ENCODE assay signal across 7 mouse cellular contexts in the genomic region with DNA sequence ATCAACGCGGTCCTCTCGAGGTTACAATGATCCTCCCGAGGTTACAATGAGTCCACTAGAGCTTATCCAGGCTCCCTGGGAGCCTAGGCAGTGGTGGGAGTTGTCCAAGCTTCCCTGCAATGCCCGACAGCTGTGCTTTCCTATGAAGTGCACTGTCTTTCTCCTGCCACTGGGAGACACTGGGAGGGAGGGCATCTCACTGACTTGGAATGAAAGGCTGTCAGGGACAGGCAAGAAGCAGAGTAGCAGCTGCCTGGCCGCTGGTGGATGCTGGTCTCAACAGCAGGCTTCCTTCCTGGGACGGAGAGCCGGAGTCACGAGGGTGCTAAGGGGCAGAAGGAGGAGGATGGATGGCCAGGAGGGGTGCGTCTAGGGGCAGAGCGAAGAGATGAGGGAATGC. TPM values are rescaled to one million over a fixed set of nuclear protein-coding genes. Genes with fewer than 3 reads are reported as not detected.
DNase-seq lines count a peak whose midpoint lies in the region; ATAC-seq lines count a peak whose summit lies in the region.

No protein-coding gene starts in this region.

- H3K9ac ChIP-seq in limb, embryonic 11.5 days (ENCODE audit: low read length) = no peak overlapping the region
- H3K9ac ChIP-seq in hindbrain, embryonic 15.5 days = 0 out of 2 replicates have a peak overlapping the region, but pooled peaks have one; percentile 36
- H3K9ac ChIP-seq in neural tube, embryonic 15.5 days (replicated peaks) = peak overlapping the region; percentile 38

- no peak overlapping the region for H3K4me3 ChIP-seq in limb, embryonic 11.5 days (ENCODE audit: low read depth, low read length)
- no peak overlapping the region for H3K4me3 ChIP-seq in limb, embryonic 10.5 days
- peak overlapping the region; percentile 14 for H3K4me3 ChIP-seq in hindbrain, embryonic 15.5 days
- H3K4me3 ChIP-seq in neural tube, embryonic 15.5 days (replicated peaks) = peak overlapping the region; percentile 23

- 0 out of 2 replicates have a peak, but pooled peaks cover 3% of the 10 kb centered on the region for H3K4me1 ChIP-seq in limb, embryonic 11.5 days (ENCODE audit: control insufficient read depth, insufficient read depth, low read length)
- peaks cover 31% of the 10 kb centered on the region for H3K4me1 ChIP-seq in limb, embryonic 10.5 days
- H3K4me1 ChIP-seq in hindbrain, embryonic 15.5 days (replicated peaks) = peaks cover 19% of the 10 kb centered on the region
- peaks cover 31% of the 10 kb centered on the region for H3K4me1 ChIP-seq in neural tube, embryonic 15.5 days

- no peak for ATAC-seq in limb, embryonic 11.5 days (ENCODE audit: insufficient number of reproducible peaks, low FRiP score, low TSS enrichment, low read depth)
- no peak for ATAC-seq in hindbrain, embryonic 15.5 days (ENCODE audit: low FRiP score, low read depth)
- no peak for ATAC-seq in neural tube, embryonic 15.5 days (ENCODE audit: low FRiP score)

- H3K9me3 ChIP-seq in limb, embryonic 11.5 days (ENCODE audit: control insufficient read depth, low read length) = no peaks in the 10 kb centered on the region
- H3K9me3 ChIP-seq in limb, embryonic 10.5 days (replicated peaks) = peaks cover 5% of the 10 kb centered on the region; the same call in 1 of the 2 replicates
- H3K9me3 ChIP-seq in hindbrain, embryonic 15.5 days = no peaks in the 10 kb centered on the region
- H3K9me3 ChIP-seq in neural tube, embryonic 15.5 days (replicated peaks) = no peaks in the 10 kb centered on the region

- no peak overlapping the region for H3K4me2 ChIP-seq in limb, embryonic 11.5 days (ENCODE audit: low read depth, severe bottlenecking)
- peak overlapping the region; percentile 42 for H3K4me2 ChIP-seq in hindbrain, embryonic 15.5 days
- peak overlapping the region; percentile 43 for H3K4me2 ChIP-seq in neural tube, embryonic 15.5 days

- 14% methylated on average over 11 of the region's 11 CpGs for WGBS in limb, embryonic 11.5 days
- 13% methylated on average over 11 of the region's 11 CpGs for whole genome bisulfite sequencing in limb, embryonic 10.5 days
- WGBS in hindbrain, embryonic 15.5 days = 10% methylated on average over 11 of the region's 11 CpGs
- 16% methylated on average over 10 of the region's 11 CpGs for WGBS in neural tube, embryonic 15.5 days

- intact Hi-C loops in left cerebral cortex, postnatal 25 days (cut with DNase I) = no loop called here

- no peak overlapping the region for H3K27ac ChIP-seq in limb, embryonic 11.5 days (replicated peaks; ENCODE audit: low read depth, low read length)
- H3K27ac ChIP-seq in limb, embryonic 10.5 days = no peak overlapping the region
- no peak overlapping the region; the same call in 1 of the 2 replicates for H3K27ac ChIP-seq in hindbrain, embryonic 15.5 days (replicated peaks)
- H3K27ac ChIP-seq in neural tube, embryonic 15.5 days (replicated peaks) = peak overlapping the region; percentile 37

- H3K36me3 ChIP-seq in limb, embryonic 11.5 days (ENCODE audit: control insufficient read depth, insufficient read depth, low read length) = no peaks in the 10 kb centered on the region
- no peaks in the 10 kb centered on the region for H3K36me3 ChIP-seq in limb, embryonic 10.5 days
- H3K36me3 ChIP-seq in hindbrain, embryonic 15.5 days = no peaks in the 10 kb centered on the region
- no peaks in the 10 kb centered on the region for H3K36me3 ChIP-seq in neural tube, embryonic 15.5 days

- H3K27me3 ChIP-seq in limb, embryonic 11.5 days (ENCODE audit: control insufficient read depth, insufficient read depth, low read length) = peaks cover 52% of the 10 kb centered on the region
- peaks cover 77% of the 10 kb centered on the region for H3K27me3 ChIP-seq in limb, embryonic 10.5 days (ENCODE audit: low read depth, poor library complexity, severe bottlenecking)
- H3K27me3 ChIP-seq in hindbrain, embryonic 15.5 days = peaks cover 10% of the 10 kb centered on the region; the same call in 1 of the 2 replicates
- H3K27me3 ChIP-seq in neural tube, embryonic 15.5 days (replicated peaks) = peaks cover 19% of the 10 kb centered on the region

- DNase-seq in limb, embryonic 11.5 days (ENCODE audit: low spot score) = peak; percentile 26
- DNase-seq in limb, embryonic 10.5 days (ENCODE audit: low spot score) = no peak
- DNase-seq in embryo, embryonic 10 days (ENCODE audit: low spot score) = peak; percentile 76
- no peak for DNase-seq in spleen, postnatal 14 days (ENCODE audit: low spot score in 2 of 2)
- DNase-seq in left cerebral cortex, postnatal 25 days (ENCODE audit: low spot score in 2 of 2) = no peak

RNA-seq across cellular contexts. Expression of a gene that starts 2.6 kb away (rescaled TPM):
- polyA plus RNA-seq in limb, embryonic 11.5 days (2014; fragmentation: Nextera tagmentation; extraction: Ambion mirVana) = 2.2 and 2.4 TPM in 2 replicates
- 0.40 and 1.4 TPM in 2 replicates for polyA plus RNA-seq in limb, embryonic 10.5 days (2016; fragmentation: Nextera tagmentation; extraction: Ambion mirVana)
- polyA plus RNA-seq in hindbrain, embryonic 15.5 days (2015; fragmentation: Nextera tagmentation; extraction: Ambion mirVana) = 58.8 and 73.5 TPM in 2 replicates
- 59.4 and 72.4 TPM in 2 replicates for polyA plus RNA-seq in neural tube, embryonic 15.5 days (2015; fragmentation: Nextera tagmentation; extraction: Ambion mirVana)
- 100 to 1,000 TPM; 169 to 181 TPM for total RNA-seq in left cerebral cortex, postnatal 25 days (2021)

RNA-seq across cellular contexts. Expression of a gene that starts 15.1 kb away (rescaled TPM):
- 11.0 and 12.9 TPM in 2 replicates for polyA plus RNA-seq in limb, embryonic 11.5 days (2014; fragmentation: Nextera tagmentation; extraction: Ambion mirVana)
- polyA plus RNA-seq in limb, embryonic 10.5 days (2016; fragmentation: Nextera tagmentation; extraction: Ambion mirVana) = 12.8 and 15.2 TPM in 2 replicates
- 14.9 and 19.6 TPM in 2 replicates for polyA plus RNA-seq in hindbrain, embryonic 15.5 days (2015; fragmentation: Nextera tagmentation; extraction: Ambion mirVana)
- polyA plus RNA-seq in neural tube, embryonic 15.5 days (2015; fragmentation: Nextera tagmentation; extraction: Ambion mirVana) = 18.5 and 19.5 TPM in 2 replicates
- total RNA-seq in left cerebral cortex, postnatal 25 days (2021) = 10 to 100 TPM; 38.4 to 44.1 TPM

RNA-seq across cellular contexts. Expression of a gene that starts 28.5 kb away (rescaled TPM):
- polyA plus RNA-seq in limb, embryonic 11.5 days (2014; fragmentation: Nextera tagmentation; extraction: Ambion mirVana) = 126 and 129 TPM in 2 replicates
- 141 and 150 TPM in 2 replicates for polyA plus RNA-seq in limb, embryonic 10.5 days (2016; fragmentation: Nextera tagmentation; extraction: Ambion mirVana)
- polyA plus RNA-seq in hindbrain, embryonic 15.5 days (2015; fragmentation: Nextera tagmentation; extraction: Ambion mirVana) = 92.5 and 102 TPM in 2 replicates
- polyA plus RNA-seq in neural tube, embryonic 15.5 days (2015; fragmentation: Nextera tagmentation; extraction: Ambion mirVana) = 95.4 and 112 TPM in 2 replicates
- total RNA-seq in left cerebral cortex, postnatal 25 days (2021) = 100 to 1,000 TPM; 149 to 163 TPM

RNA-seq across cellular contexts. Expression of a gene that starts 45.7 kb away (rescaled TPM):
- 128 and 134 TPM in 2 replicates for polyA plus RNA-seq in limb, embryonic 11.5 days (2014; fragmentation: Nextera tagmentation; extraction: Ambion mirVana)
- 121 and 145 TPM in 2 replicates for polyA plus RNA-seq in limb, embryonic 10.5 days (2016; fragmentation: Nextera tagmentation; extraction: Ambion mirVana)
- 141 and 144 TPM in 2 replicates for polyA plus RNA-seq in hindbrain, embryonic 15.5 days (2015; fragmentation: Nextera tagmentation; extraction: Ambion mirVana)
- 129 and 133 TPM in 2 replicates for polyA plus RNA-seq in neural tube, embryonic 15.5 days (2015; fragmentation: Nextera tagmentation; extraction: Ambion mirVana)
- total RNA-seq in left cerebral cortex, postnatal 25 days (2021) = 10 to 100 TPM; 54.0 to 62.1 TPM

RNA-seq across cellular contexts. Expression of a gene that starts 55.6 kb away (rescaled TPM):
- polyA plus RNA-seq in limb, embryonic 11.5 days (2014; fragmentation: Nextera tagmentation; extraction: Ambion mirVana) = 13.3 and 16.1 TPM in 2 replicates
- polyA plus RNA-seq in limb, embryonic 10.5 days (2016; fragmentation: Nextera tagmentation; extraction: Ambion mirVana) = 10.1 and 13.0 TPM in 2 replicates
- 19.1 and 20.9 TPM in 2 replicates for polyA plus RNA-seq in hindbrain, embryonic 15.5 days (2015; fragmentation: Nextera tagmentation; extraction: Ambion mirVana)
- polyA plus RNA-seq in neural tube, embryonic 15.5 days (2015; fragmentation: Nextera tagmentation; extraction: Ambion mirVana) = 17.3 and 21.5 TPM in 2 replicates
- 10 to 100 TPM in 1 of 2 experiments, 1 to 10 TPM in 1; 8.4 to 12.3 TPM for total RNA-seq in left cerebral cortex, postnatal 25 days (2021)

Comparison
In these comparisons a context has a peak if more than half of its experiments do, and no peak if none do; other contexts are left out.
1. DNase-seq: peak in limb, embryonic 11.5 days (single experiment) and embryo, embryonic 10 days (single experiment); none in limb, embryonic 10.5 days (single experiment), spleen, postnatal 14 days (0 of 2) and left cerebral cortex, postnatal 25 days (0 of 2).
2. H3K4me3 ChIP-seq: peak in hindbrain, embryonic 15.5 days (single experiment) and neural tube, embryonic 15.5 days (single experiment); none in limb, embryonic 11.5 days (single experiment) and limb, embryonic 10.5 days (single experiment).
3. RNA of a gene that starts 2.6 kb away (polyA plus RNA-seq): 58.8 to 73.5 TPM in hindbrain, embryonic 15.5 days and 59.4 to 72.4 TPM in neural tube, embryonic 15.5 days; 2.2 to 2.4 TPM in limb, embryonic 11.5 days and 0.40 to 1.4 TPM in limb, embryonic 10.5 days; every median in the first group is over 10 times any median in the second.